Mouse (Mus musculus): Measurements from ENCODE around the gene Smco4.

Gene Smco4

GRCm38 (mm10) chr9:15493235-15493924 lies at the start of gene Smco4:
Gene Smco4, plus strand, starts transcription at chr9:15493432.
- ChIA-PET POLR2A (interaction anchor here in 3 of 4 experiments (1.0 to 1.3 kb wide), 4 partner anchors 9 to 136 kb away, joined by 3 to 6 read pairs (median 4); partner anchors contain the start of gene Cep295 (in 1 of the 3)), CTCF (no interaction called here)

DNA sequence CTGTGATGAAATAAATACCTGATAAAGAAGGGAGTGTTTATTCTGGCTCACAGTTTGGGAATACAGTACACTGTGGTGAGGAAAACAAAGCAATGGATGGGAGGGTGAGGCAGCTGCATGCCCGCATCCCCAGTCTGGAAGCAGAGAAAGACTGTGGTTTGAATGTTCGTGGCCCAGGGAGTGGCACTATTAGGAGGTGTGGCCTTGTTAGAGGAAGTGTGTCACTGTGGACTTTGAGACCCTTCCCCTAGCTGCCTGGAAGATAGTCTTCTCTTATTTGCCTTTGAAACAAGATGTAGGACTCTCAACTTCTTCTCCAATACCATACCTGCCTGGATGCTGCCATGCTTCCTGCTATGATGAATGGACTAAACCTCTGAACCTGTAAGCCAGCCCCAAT lies 45.8 kb upstream of the Smco4 start:
- ChIA-PET CTCF (no interaction called here), POLR2A (no interaction called here)

GRCm38 (mm10) chr9:15450921-15451320 lies 42.3 kb upstream of the Smco4 start:
- POLR2A ChIA-PET = no interaction called here

GRCm38 (mm10) chr9:15472256-15472655 lies 21.0 kb upstream of the Smco4 start:
- ChIA-PET CTCF (no interaction called here), POLR2A (no interaction called here)

More at GRCm38 (mm10) chr9:15450921-15451320, 42.3 kb upstream of the Smco4 start:
- CTCF ChIA-PET = interaction anchor here in 1 of 4 experiments (1.6 kb wide), 1 partner anchor 17 kb away, joined by 3 read pairs; no protein-coding TSS in a partner anchor

- ChIA-PET POLR2A (no interaction called here), CTCF (no interaction called here)
These were observed 20.0 kb upstream of the Smco4 start for GRCm38 (mm10) chr9:15473206-15473605.

- CTCF ChIA-PET = no interaction called here
- POLR2A ChIA-PET = no interaction called here
These were observed 15.7 kb upstream of the Smco4 start for GRCm38 (mm10) chr9:15477556-15477955.

DNA sequence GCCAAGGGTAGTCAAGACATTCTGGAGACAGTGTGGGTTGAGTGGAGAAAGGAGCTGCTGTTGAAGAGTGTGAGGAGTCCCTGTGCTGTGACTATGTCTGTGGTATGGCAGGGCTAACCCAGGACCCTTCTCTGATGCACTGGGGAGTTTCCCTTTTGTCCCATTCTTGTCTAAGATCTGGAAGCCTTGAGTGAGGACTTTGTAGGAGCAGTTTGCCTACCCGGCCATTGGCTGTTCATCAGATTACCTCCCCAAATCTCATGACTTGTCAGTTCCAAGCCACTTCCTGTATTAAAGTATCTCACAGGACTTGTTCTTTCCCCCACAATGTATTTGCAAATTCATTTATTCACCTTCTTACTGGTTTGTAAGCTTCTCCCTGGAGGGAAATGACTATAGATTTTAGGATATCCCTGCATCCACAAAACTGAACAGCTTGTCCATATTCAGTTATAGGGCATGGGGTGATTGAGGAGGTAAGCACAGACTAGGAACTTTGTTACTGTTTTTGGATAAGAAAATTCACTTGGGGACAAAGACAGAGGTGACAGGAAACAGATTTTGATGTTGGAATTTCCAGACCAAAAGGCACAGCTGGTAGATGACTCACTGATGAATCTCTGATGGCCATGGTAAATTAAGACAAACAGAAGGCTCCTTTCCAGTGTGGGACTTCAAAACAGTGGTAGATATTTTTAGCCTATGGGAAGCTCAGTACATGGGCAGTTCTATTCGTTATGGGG lies 5.4 kb upstream of the Smco4 start:
- ChIA-PET POLR2A (interaction anchor here in 2 of 4 experiments (0.6 to 1.1 kb wide), 3 partner anchors 12 to 311 kb away, joined by 3 to 10 read pairs (median 3); no protein-coding TSS in a partner anchor), CTCF (no interaction called here)

DNA sequence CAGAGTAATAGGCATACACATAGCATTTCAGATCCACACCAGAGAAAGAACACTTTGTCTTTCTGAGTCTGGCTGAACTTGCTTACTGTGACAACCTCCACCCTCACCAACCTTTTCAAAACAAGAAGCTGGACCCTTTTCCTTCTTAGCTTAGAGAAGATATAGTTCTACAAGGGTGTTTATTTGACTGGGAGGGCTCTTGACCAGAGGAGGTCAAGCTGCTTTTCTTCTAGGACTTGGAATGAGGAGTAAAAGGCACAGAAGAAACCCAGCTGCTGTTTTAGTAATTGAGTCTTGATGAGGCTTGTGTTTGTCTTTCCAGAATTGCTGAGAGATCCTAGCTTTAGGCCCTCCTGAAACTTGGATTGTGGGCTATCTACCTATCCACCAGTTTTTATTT lies 3.9 kb upstream of the Smco4 start:
- ChIA-PET POLR2A (interaction anchor here in 1 of 4 experiments (0.6 kb wide), 1 partner anchor 336 kb away, joined by 3 read pairs; no protein-coding TSS in a partner anchor), CTCF (interaction anchor here in 1 of 4 experiments (0.6 kb wide), 1 partner anchor 318 kb away, joined by 3 read pairs; no protein-coding TSS in a partner anchor)

DNA sequence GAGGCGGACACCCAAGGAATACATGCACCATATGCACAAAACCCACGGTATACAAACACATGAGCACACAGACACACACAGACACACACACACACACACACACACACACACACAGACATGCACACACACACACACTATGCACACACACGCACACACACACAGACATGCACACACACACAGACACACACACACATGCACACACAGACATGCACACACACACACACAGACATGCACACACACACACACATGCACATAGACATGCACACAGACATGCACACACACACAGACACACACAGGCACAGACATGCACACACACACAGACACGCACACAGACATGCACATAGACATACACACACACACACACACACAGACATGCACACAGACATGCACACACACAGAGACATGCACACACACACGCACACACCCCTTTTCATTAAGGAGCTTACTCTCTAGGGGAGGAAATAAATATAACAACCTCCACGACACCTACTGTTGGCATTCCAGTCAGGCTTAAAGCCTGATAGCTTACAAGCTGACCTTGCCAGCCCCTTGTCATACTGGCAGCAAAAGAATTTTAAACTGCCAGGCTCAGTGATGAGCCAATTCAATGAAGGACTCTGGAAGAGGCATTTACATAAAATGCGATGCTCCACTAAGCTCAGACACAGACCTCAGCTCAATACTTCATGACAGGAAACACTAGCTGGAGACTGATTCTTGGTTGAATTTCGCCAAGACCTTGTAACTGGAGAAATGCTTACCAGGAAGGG lies 2.7 kb upstream of the Smco4 start:
- ChIA-PET POLR2A (interaction anchor here in 1 of 4 experiments (0.7 kb wide), 1 partner anchor 1785 kb away, joined by 3 read pairs; no protein-coding TSS in a partner anchor), CTCF (no interaction called here)

- POLR2A ChIA-PET = interaction anchor here in 2 of 4 experiments (0.5 to 1.3 kb wide), 4 partner anchors 10 to 550 kb away, joined by 3 to 4 read pairs (median 3); partner anchors contain the start of gene Cep295 (in 1 of the 2)
- CTCF ChIA-PET = interaction anchor here in 1 of 4 experiments (0.6 kb wide), 1 partner anchor 388 kb away, joined by 4 read pairs; no protein-coding TSS in a partner anchor
These were observed 1.5 kb upstream of the Smco4 start for GRCm38 (mm10) chr9:15491686-15492085.

GRCm38 (mm10) chr9:15492401-15492800 lies 831 bp upstream of the Smco4 start:
- CTCF ChIA-PET = no interaction called here
- POLR2A ChIA-PET = interaction anchor here in 1 of 4 experiments (1.3 kb wide), 1 partner anchor 135 kb away, joined by 3 read pairs; the partner anchor contains the start of gene Cep295

DNA sequence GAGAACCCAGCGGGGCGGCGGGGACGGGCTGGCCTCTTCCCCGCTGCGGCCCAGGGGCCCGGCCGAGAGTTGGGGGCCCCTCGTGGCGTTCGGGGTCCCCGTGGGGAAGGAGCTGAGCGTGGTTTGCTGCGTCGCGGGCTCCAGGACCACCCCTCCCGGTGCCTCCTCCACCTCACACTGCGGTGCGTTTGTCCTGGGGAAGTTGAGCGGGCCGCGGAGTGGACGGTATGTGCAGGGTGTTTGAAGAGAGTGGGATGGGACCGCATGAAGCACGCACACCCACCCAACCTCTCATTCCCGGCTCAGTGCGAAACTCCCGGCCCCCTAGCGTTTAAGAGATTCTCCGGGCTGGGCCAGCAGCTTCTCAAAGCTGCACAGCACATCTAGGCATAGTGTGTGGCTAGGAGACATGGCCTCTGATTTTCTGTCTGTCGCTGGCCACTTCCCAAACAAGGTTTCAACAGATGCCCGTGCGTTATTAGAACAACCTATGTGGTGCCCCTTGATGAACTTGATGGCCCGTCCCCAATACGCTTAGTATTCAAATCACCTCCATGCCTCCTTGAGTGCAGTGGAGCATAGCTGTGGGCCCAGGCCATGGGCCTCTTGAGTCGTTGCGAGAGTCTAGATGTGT lies 810 bp downstream of the Smco4 start:
- POLR2A ChIA-PET = interaction anchor here in 3 of 4 experiments (0.5 to 1.6 kb wide), 11 partner anchors 9 to 1218 kb away, joined by 3 to 6 read pairs (median 4); partner anchors contain the start of genes 4931406C07Rik (in 1 of the 3), Cep295 (in 1 of the 3) and Taf1d (in 1 of the 3)
- CTCF ChIA-PET = interaction anchor here in 2 of 4 experiments (1.0 to 1.2 kb wide), 2 partner anchors 9 to 187 kb away, joined by 3 to 4 read pairs; no protein-coding TSS in a partner anchor

- POLR2A ChIA-PET = interaction anchor here in 2 of 4 experiments (0.6 to 1.6 kb wide), 5 partner anchors 13 to 917 kb away, joined by 3 to 5 read pairs (median 3); no protein-coding TSS in a partner anchor
- CTCF ChIA-PET = interaction anchor here in 2 of 4 experiments (1.0 to 1.2 kb wide), 2 partner anchors 8 to 186 kb away, joined by 3 to 4 read pairs; no protein-coding TSS in a partner anchor
These were observed 2.0 kb downstream of the Smco4 start for GRCm38 (mm10) chr9:15495281-15495680.

GRCm38 (mm10) chr9:15495921-15496577 lies 2.8 kb downstream of the Smco4 start:
- CTCF ChIA-PET = no interaction called here

DNA sequence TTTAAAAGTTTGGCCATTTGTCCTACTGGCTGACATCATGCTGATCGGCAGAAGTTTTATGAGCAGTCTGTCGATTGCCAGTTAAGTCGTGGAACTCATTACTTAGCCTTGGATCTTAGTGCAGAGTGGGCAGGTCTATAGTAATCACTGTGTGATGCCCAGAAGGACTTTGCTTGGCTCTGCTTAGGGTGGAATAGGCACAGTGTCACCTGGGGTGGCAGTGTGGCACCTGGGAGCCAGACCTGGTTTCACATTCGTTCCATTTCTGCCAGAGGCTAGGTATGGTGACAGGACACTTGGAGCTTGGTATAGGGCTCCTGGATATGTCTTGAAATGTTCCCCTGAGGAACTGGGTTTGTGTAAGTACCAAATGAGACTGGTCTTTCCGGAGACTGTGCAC lies 6.8 kb downstream of the Smco4 start:
- POLR2A ChIA-PET = no interaction called here

More at GRCm38 (mm10) chr9:15495921-15496577, 2.8 kb downstream of the Smco4 start:
- POLR2A ChIA-PET = no interaction called here

GRCm38 (mm10) chr9:15501319-15502256 lies 8.4 kb downstream of the Smco4 start:
- ChIA-PET CTCF (interaction anchor here in 1 of 4 experiments (0.6 kb wide), 1 partner anchor 11 kb away, joined by 3 read pairs; no protein-coding TSS in a partner anchor), POLR2A (interaction anchor here in 2 of 4 experiments (1.0 to 1.8 kb wide), 2 partner anchors 7 to 10 kb away, joined by 3 to 6 read pairs; no protein-coding TSS in a partner anchor)

More for the DNA sequence above, 6.8 kb downstream of the Smco4 start:
- CTCF ChIA-PET = no interaction called here

GRCm38 (mm10) chr9:15502476-15502875 lies 9.2 kb downstream of the Smco4 start:
- ChIA-PET POLR2A (interaction anchor here in 2 of 4 experiments (0.6 to 1.8 kb wide), 3 partner anchors 8 to 430 kb away, joined by 4 to 6 read pairs (median 4); no protein-coding TSS in a partner anchor), CTCF (no interaction called here)
